Mouse (Mus musculus): ENCODE measurements around the gene Slc39a2.

- TF ChIP-seq CTCF (IDR thresholded peaks at IDR 0.05; ENCODE audit: low read depth) (no peak), EP300 (IDR thresholded peaks at IDR 0.05; ENCODE audit: low read depth) (no peak)
Observed at GRCm38 (mm10) chr14:51853399-51853798, 39.3 kb upstream of the Slc39a2 start, which contains the start of gene Ear6.
